Mouse (Mus musculus): Measurements from ENCODE around the gene Tmem50a. TPM values are rescaled to one million over a fixed set of nuclear protein-coding genes. Genes with fewer than 3 reads are reported as not detected.

Tmem50a gene
- polyA plus RNA-seq, 1 experiment from 2014 or later: 107 TPM

DNA sequence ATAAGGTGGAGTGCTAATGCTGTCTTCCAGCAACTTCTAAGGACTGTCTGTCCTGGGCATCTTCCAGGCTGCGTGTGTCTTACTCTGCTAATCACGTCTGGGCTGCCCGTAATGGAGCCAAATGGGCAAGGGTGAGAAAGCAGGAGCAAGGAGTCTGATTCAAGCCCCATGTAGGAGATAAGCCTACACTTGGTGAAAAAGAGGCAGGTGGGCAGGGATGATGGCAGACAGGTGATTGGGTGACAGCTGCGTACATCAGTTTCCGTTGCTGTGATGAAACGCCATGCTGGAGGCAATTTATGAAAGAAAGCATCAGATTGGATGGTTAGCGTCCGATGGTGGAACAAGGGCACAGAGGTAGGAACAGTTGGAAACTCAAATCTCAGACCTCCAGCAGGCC, 47.6 kb downstream of the Tmem50a start:
- 94% methylated on average over 8 of the region's 8 CpGs for WGBS

DNA sequence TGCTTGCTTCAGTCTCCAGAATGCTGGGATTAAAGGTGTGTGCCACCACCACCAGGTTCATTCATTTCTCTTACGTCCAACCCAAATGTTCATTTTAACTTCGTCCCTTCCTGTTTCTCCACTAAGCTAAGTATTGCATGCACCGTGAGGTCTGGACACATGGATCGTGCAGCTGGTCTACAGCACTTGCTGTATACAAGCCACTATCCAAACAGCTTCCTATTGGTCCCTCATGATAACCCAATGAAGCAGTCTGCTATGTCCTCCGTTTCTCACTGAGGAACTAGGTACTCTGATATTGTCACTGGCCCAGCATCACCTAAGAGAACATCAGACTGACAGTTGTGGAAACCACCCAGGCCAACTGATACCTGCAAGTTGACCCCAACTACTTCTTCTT, 49.0 kb downstream of the Tmem50a start:
- Histone ChIP-seq H3K27me3 (ENCODE audit: poor library complexity, severe bottlenecking) (peaks cover 37% of the 10 kb centered on the region), H3K27ac (peak overlapping the region; percentile 51; the same call in 1 of the 2 replicates), H3K9me3 (no peaks in the 10 kb centered on the region), H3K4me1 (peaks cover 17% of the 10 kb centered on the region), H3K4me3 (peak overlapping the region; percentile 15; the same call in 1 of the 2 replicates), H3K36me3 (replicated peaks) (no peaks in the 10 kb centered on the region)
- DNase-seq (ENCODE audit: extremely low spot score, low spot score): no peak
- WGBS: 91% methylated on average over 5 of the region's 5 CpGs

More for the DNA sequence above, 47.6 kb downstream of the Tmem50a start:
- Histone ChIP-seq H3K4me3 (no peak overlapping the region), H3K9me3 (no peaks in the 10 kb centered on the region), H3K36me3 (replicated peaks) (no peaks in the 10 kb centered on the region), H3K27ac (no peak overlapping the region), H3K27me3 (ENCODE audit: poor library complexity, severe bottlenecking) (peaks cover 41% of the 10 kb centered on the region), H3K4me1 (peaks cover 17% of the 10 kb centered on the region)
- no peak for DNase-seq (ENCODE audit: extremely low spot score, low spot score)

DNA sequence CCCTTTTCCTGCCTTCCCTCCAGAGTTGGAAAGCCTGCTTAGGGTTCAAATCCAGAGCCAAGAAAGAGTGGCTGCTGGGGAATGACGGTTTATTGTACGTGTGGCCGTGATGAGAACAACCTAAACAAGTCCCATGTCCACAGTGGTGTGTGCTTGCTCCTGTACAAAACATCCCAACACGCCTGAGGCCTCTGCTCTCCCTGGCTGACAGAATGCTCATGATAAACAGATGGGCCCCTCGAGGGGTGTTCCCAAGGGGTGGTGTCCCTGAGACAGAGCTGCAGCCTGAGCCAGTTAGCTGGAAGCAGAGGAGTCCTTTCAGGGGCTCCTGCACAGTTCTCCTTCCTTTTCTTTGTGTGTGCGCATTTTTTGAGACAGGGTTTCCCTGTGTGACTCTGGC, 49.5 kb downstream of the Tmem50a start:
- peaks cover 17% of the 10 kb centered on the region for H3K4me1 ChIP-seq
- no peak for DNase-seq (ENCODE audit: extremely low spot score, low spot score)
- H3K27ac ChIP-seq: peak overlapping the region; percentile 51
- H3K36me3 ChIP-seq (replicated peaks): no peaks in the 10 kb centered on the region
- WGBS: 77% methylated on average over 6 of the region's 6 CpGs
- H3K9me3 ChIP-seq: no peaks in the 10 kb centered on the region
- peaks cover 33% of the 10 kb centered on the region for H3K27me3 ChIP-seq (ENCODE audit: poor library complexity, severe bottlenecking)
- peak overlapping the region; percentile 15; the same call in 1 of the 2 replicates for H3K4me3 ChIP-seq

DNA sequence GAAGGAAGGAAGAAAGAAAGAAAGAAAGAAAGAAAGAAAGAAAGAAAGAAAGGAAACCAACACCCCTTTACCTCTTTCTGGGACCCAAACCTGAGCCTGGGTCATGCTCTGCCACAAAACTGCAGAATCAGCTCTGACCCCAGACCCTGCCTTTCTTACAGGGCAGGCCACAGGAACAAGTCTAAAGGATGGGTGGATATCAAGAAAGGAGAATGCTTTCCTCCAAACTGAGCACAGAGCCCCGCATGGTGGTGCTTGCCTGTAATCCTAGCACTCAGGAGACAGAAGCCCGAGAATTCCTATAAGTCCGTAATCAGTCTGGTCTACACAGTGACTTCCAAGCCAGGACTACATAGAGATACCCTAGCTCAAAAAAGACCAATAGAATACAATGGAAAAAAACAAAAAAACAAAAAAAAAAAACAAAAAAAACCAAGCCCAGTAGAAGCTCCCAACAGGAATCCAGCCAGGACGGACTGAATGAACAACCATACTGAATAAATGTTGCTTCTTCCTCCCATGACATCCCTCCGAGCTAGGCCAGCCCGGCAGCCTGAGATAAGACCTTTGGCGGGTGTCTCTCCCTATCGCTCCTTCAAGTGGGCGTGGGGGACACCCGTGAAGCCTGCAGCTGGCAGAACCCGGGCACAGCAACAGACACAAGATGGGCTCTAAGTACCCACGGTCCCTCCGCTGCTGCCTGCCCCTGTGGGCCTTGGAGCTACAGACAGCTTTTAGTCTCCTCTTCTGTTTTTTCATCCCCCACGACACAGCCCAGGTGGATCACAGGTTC, 50.7 kb downstream of the Tmem50a start, which contains the start of gene Rhd:
Gene Rhd, plus strand, starts transcription at position 600 of the 793 bp plus-strand sequence.
- Histone ChIP-seq H3K4me3 (peak within 1 kb of the TSS; percentile 24; the same call in 1 of the 2 replicates), H3K9me3 (no peaks in the 10 kb centered on the region), H3K36me3 (replicated peaks) (no peaks in the 10 kb centered on the region), H3K4me1 (peaks cover 6% of the 10 kb centered on the region), H3K27me3 (ENCODE audit: poor library complexity, severe bottlenecking) (peaks cover 21% of the 10 kb centered on the region), H3K27ac (peak within 1 kb of the TSS; percentile 51)
- WGBS: 71% methylated on average over 14 of the region's 14 CpGs
- no peak for DNase-seq (ENCODE audit: extremely low spot score, low spot score)

DNA sequence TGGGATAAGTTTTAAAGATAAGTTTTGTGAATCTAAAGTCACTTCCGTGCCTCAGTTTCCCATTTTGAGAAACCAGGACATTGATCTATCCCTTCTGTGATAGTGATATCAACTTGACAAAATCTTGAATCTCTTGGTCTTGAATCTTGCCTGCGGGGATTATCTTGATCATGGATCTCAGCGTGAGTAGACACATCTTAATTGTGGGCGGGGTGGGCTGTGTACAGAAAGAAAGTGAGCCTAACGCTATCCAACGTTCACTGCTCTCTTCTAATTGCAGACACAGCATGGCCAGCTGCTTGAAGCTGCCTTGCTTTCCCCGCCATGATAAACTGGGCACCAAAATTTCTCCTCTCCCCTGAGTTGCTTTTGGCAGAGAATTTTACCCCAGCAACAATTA, 51.8 kb downstream of the Tmem50a start:
- Histone ChIP-seq H3K4me1 (no peaks in the 10 kb centered on the region), H3K36me3 (replicated peaks) (no peaks in the 10 kb centered on the region), H3K27ac (no peak overlapping the region), H3K4me3 (no peak overlapping the region), H3K27me3 (ENCODE audit: poor library complexity, severe bottlenecking) (peaks cover 9% of the 10 kb centered on the region), H3K9me3 (no peaks in the 10 kb centered on the region)
- WGBS: 85% methylated on average over 7 of the region's 7 CpGs
- DNase-seq (ENCODE audit: extremely low spot score, low spot score): no peak

DNA sequence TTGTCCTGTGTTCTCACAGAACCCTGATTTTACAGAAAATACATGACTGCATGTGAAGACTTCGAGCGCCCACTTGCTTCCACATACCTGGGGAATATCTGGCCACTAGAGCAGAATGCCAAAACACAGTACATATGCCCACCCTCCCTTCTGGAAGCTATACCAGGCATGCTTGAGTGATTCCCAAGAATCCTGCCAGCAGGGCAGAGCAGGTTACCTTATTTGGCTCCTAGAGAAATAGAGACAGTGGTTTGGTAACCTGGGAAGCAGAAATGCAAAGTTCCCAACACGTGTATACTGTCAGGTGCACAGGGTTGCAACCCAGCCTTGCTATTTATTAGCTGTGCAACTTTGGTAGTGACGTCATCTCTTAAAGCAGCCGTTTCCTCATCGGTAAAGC, 52.9 kb downstream of the Tmem50a start:
- Histone ChIP-seq H3K27ac (no peak overlapping the region), H3K4me1 (0 out of 2 replicates have a peak, but pooled peaks cover under 1% of the 10 kb centered on the region), H3K4me3 (no peak overlapping the region), H3K36me3 (replicated peaks) (no peaks in the 10 kb centered on the region), H3K27me3 (ENCODE audit: poor library complexity, severe bottlenecking) (peaks cover 4% of the 10 kb centered on the region), H3K9me3 (no peaks in the 10 kb centered on the region)
- 87% methylated on average over 6 of the region's 6 CpGs for WGBS
- DNase-seq (ENCODE audit: extremely low spot score, low spot score): no peak

DNA sequence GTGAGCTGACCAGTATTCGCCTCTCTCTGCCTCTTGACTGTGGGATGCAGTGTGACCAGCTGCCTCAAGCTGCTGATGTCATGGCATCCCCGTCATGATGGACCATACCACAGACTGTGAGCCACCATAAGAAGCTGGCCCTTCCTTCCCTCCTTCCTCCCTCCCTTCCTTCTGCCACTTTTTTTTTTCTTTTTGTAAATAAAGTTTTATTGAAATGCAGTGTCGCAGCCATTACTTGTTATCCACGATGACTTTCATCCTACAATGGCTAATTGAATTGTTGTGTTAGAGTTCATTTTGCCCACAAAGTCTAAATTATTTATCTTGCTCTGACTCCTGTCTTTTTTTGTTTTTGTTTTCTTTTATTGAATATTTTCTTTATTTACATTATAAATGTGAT, 56.3 kb downstream of the Tmem50a start:
- Histone ChIP-seq H3K27me3 (ENCODE audit: poor library complexity, severe bottlenecking) (peaks cover 29% of the 10 kb centered on the region), H3K4me1 (peaks cover 26% of the 10 kb centered on the region), H3K27ac (no peak overlapping the region), H3K9me3 (no peaks in the 10 kb centered on the region), H3K36me3 (replicated peaks) (no peaks in the 10 kb centered on the region), H3K4me3 (no peak overlapping the region)
- DNase-seq (ENCODE audit: extremely low spot score, low spot score): no peak
- WGBS: 86% methylated on average over 4 of the region's 4 CpGs

DNA sequence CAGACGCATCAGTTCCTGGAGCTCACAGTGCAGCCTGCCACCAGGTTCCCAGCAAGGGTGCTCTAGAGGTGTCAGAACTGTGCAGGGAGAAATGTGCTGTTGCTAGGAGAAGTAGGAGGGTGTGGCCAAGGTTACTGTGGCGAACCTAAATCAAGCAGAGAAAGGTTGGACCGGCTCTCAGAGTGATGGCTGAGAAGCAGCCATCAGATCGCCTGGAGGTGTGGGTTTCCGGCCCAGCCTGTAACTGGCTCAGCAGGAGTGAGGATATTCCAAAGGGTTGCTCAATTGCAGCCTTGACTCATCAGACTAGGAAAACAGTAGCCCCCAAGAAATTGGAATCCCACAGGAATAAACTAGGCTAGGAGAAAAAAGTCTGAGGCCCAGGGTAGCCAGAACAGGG, 58.3 kb downstream of the Tmem50a start:
- Histone ChIP-seq H3K27ac (no peak overlapping the region; the same call in 1 of the 2 replicates), H3K9me3 (no peaks in the 10 kb centered on the region), H3K4me3 (no peak overlapping the region), H3K4me1 (peaks cover 36% of the 10 kb centered on the region), H3K27me3 (ENCODE audit: poor library complexity, severe bottlenecking) (peaks cover 29% of the 10 kb centered on the region), H3K36me3 (replicated peaks) (no peaks in the 10 kb centered on the region)
- no peak for DNase-seq (ENCODE audit: extremely low spot score, low spot score)
- 27% methylated on average over 5 of the region's 5 CpGs for WGBS

DNA sequence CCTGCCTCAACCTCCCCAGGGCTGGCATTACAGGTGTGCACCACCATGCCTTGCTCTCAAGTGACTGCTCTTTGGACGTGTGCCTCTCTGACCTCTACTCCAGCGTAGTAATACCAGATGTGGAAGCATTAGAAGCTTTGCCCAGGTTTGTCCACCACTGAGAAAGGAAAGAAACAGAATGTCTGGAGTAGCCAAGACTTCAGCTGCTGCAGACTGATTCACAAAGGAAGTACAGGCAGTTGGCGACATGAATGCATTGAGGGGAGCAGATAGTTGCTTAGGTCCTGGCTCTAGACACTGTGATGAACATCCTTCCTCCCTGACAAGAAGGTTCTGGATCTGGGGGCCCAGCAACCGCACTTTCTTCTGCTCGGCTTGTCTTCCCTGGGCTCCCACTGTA, 58.8 kb downstream of the Tmem50a start:
- 57% methylated on average over 5 of the region's 5 CpGs for WGBS
- no peak overlapping the region; the same call in 1 of the 2 replicates for H3K27ac ChIP-seq

DNA sequence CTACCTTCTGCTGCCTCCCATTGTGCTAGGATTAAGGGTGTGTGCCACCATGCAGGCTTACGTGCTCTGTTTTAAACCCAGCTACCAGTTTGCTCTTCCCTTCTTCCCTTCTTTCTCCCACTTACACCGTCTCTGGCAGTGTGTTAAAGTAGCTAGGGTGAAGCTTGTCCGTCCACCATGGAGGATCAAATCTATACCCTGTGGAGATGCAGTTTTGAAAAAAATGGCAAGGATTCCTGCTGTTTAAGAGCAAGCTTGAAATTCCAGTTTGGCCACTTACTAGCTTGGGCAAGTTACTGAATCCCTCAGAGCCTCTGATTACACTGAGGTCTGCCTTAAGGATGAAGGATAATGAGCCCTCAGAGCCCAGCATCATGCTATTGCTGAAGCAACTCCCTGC, 59.5 kb downstream of the Tmem50a start:
- Histone ChIP-seq H3K4me1 (peaks cover 48% of the 10 kb centered on the region), H3K27me3 (ENCODE audit: poor library complexity, severe bottlenecking) (peaks cover 29% of the 10 kb centered on the region), H3K27ac (no peak overlapping the region; the same call in 1 of the 2 replicates), H3K9me3 (no peaks in the 10 kb centered on the region), H3K36me3 (replicated peaks) (peaks cover 2% of the 10 kb centered on the region; the same call in 1 of the 2 replicates), H3K4me3 (no peak overlapping the region)
- no peak for DNase-seq (ENCODE audit: extremely low spot score, low spot score)
- WGBS: 25% methylated on average over 3 of the region's 3 CpGs

More for the DNA sequence above, 58.8 kb downstream of the Tmem50a start:
- Histone ChIP-seq H3K4me3 (no peak overlapping the region), H3K36me3 (replicated peaks) (no peaks in the 10 kb centered on the region), H3K9me3 (no peaks in the 10 kb centered on the region), H3K4me1 (peaks cover 41% of the 10 kb centered on the region), H3K27me3 (ENCODE audit: poor library complexity, severe bottlenecking) (peaks cover 29% of the 10 kb centered on the region)
- no peak for DNase-seq (ENCODE audit: extremely low spot score, low spot score)

DNA sequence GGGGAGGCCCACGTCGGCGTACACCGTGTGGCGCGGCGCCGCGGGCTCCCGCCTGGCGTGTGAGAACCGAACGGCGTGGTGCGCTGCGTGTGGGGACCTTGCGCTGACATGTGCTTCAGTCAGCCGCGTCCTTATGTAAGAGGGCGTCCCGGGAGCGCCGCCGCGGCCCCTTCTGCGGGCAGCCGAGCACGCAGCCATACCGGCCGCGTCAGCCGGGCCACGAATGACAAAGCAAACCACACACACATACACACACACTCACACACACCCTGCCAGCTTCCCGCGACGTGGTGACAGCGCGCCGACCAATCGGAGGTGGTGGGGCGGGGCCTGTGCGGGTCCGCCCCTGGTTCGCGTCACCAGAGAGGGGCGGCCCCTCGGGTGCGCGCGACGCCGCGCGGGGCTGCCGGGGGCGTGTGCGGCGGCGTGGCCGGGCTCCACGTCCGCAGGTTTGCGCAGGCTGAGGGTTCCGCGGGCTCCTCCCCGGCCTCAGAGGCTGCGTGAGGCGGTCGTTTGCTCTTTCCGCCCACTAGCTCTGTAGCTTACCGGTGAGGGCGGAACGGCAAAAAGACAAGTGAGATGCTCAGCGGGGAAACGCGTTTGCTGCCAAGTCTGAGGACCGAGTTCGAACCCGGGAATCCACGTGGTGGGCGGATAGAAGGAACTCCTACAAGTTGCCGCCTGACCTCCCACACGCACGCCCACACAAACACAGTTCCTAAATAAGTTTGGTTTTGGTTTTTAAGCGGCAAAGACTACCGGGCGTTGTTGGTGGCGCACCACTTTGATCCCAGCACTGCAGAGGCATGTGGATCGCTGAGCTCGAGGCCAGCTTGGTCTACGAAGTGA, 61.0 kb downstream of the Tmem50a start:
- peak; percentile 92 for DNase-seq (ENCODE audit: extremely low spot score, low spot score)
- H3K4me1 ChIP-seq: peaks cover 48% of the 10 kb centered on the region
- peaks cover 5% of the 10 kb centered on the region; the same call in 1 of the 2 replicates for H3K36me3 ChIP-seq (replicated peaks)
- peaks cover 29% of the 10 kb centered on the region for H3K27me3 ChIP-seq (ENCODE audit: poor library complexity, severe bottlenecking)
- H3K9me3 ChIP-seq: no peaks in the 10 kb centered on the region
- WGBS: 1% methylated on average over 91 of the region's 91 CpGs
- H3K27ac ChIP-seq: peak overlapping the region; percentile 96
- H3K4me3 ChIP-seq: peak overlapping the region; percentile 99

DNA sequence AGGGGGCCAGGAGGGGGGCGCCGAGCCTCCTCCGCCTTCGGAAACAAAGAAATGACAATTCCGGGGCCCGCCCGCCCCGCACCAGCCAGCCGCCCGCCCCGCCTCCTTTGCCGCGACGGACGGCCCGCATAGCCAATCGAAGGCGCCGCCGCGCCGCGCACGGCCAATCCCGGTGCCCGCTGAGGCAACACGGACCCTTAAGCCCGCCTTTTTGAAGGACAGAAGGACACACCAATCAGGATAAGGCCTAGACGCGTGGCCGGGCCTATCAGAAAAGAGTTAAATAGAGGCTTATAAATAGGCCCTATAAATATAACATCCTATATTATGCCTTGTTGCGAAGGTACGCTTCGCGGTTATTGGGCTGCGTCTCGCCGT, 61.6 kb downstream of the Tmem50a start, which contains the start of gene Maco1:
Gene Maco1, minus strand, starts transcription at position 87 of the 378 bp plus-strand sequence.
- no peaks in the 10 kb centered on the region for H3K9me3 ChIP-seq
- under 1% methylated on average over 38 of the region's 38 CpGs for WGBS
- peaks cover 5% of the 10 kb centered on the region; the same call in 1 of the 2 replicates for H3K36me3 ChIP-seq (replicated peaks)
- DNase-seq (ENCODE audit: extremely low spot score, low spot score): peak; percentile 97
- peak within 1 kb of the TSS; percentile 96 for H3K27ac ChIP-seq
- H3K4me1 ChIP-seq: peaks cover 48% of the 10 kb centered on the region
- H3K4me3 ChIP-seq: peak within 1 kb of the TSS; percentile 99
- H3K27me3 ChIP-seq (ENCODE audit: poor library complexity, severe bottlenecking): peaks cover 29% of the 10 kb centered on the region
